Mouse (Mus musculus): ENCODE results near the gene Tspan4.

DNA sequence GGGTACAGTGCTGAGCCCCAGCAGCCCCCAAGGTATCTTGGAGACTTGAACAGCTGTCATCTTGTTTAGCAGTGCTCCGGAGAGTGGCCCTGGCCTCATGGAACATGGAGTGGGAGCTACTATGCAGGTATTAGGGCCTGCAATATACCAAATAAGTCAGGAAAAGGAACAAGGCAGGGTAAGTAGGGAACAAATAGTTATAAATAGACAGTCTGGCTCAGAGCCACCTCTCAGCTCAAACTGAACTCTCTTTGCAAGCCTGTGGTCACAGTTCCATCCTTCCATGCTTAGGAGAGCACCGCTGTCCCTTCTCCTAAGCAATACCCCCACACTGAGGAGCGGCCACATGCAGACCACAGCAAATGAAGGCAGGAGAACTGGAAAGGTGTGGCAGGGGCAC is 22.6 kb downstream of the Tspan4 start:
- TF ChIP-seq CTCF (IDR thresholded peaks at IDR 0.05; ENCODE audit: low read depth, low read length): no peak
- no peak for TF ChIP-seq POLR2A (IDR thresholded peaks at IDR 0.05; ENCODE audit: extremely low read depth, insufficient read depth, low read length)

All from liver, adult 2 months (tissue).